ENCODE assay signal across 8 mouse cellular contexts in the genomic region with DNA sequence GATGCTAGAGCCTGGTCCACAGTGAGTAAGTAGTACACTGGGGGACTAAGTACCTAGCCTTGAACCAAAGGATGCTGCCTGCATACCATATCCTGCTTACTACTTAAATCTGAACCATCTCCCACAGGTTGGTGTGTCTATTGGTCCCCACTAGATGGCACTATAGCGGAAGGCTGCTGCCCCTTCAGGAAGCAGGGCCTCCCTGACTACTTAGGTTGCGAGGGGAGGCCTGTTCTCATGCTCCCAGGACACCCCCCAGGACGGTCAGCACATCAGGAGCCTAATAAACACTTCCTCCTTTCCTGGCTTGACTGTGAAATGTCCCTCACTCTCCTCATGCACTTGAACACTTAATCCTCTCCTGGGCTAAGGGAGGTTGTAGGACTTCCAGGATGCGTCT. TPM values are rescaled to one million over a fixed set of nuclear protein-coding genes. Genes with fewer than 3 reads are reported as not detected.
DNase-seq lines count a peak whose midpoint lies in the region.

No protein-coding gene starts in this region.

- intact Hi-C loops in gastrocnemius, postnatal 36 days (cut with DNase I): no loop called here

- peak; percentile 71 for DNase-seq in gastrocnemius, adult 18-20 months (ENCODE audit: low spot score)
- no peak for DNase-seq in gastrocnemius, postnatal 36 days
- peak; percentile 50 for DNase-seq in right cerebral cortex, postnatal 4 days
- DNase-seq in right cerebral cortex, postnatal 25 days: no peak
- DNase-seq in cerebellum, adult 9-10 months: peak; percentile 80
- peak; percentile 85 for DNase-seq in induced T-regulatory cell, adult 2 months (ENCODE audit: low read depth)
- peak; percentile 63 for DNase-seq in lung, postnatal 36 days
- peak; percentile 55 to 68 for DNase-seq in thymus, postnatal 36 days

RNA-seq across cellular contexts. Expression of gene Scn1b, which starts 4.0 kb away (rescaled TPM):
- total RNA-seq in gastrocnemius, adult 18-20 months (2021): 100 to 1,000 TPM; 924 to 953 TPM
- 100 to 1,000 TPM; 835 to 915 TPM for total RNA-seq in gastrocnemius, postnatal 36 days (2021)

RNA-seq across cellular contexts. Expression of gene Hpn, which starts 15.8 kb away (rescaled TPM):
- 10 to 100 TPM; 15.0 to 20.7 TPM for total RNA-seq in gastrocnemius, adult 18-20 months (2021)
- 10 to 100 TPM; 14.1 to 15.9 TPM for total RNA-seq in gastrocnemius, postnatal 36 days (2021)

RNA-seq across cellular contexts. Expression of gene Gramd1a, which starts 24.9 kb away (rescaled TPM):
- total RNA-seq in gastrocnemius, adult 18-20 months (2021): 10 to 100 TPM; 35.7 to 37.1 TPM
- 10 to 100 TPM; 36.2 to 45.2 TPM for total RNA-seq in gastrocnemius, postnatal 36 days (2021)

RNA-seq across cellular contexts. Expression of gene Fxyd3, which starts 54.3 kb away (rescaled TPM):
- total RNA-seq in gastrocnemius, adult 18-20 months (2021): 1 to 10 TPM in 1 of 2 experiments, under 1 TPM in 1; 1.00 to 1.6 TPM
- under 1 TPM; 0.77 to 0.96 TPM for total RNA-seq in gastrocnemius, postnatal 36 days (2021)

Comparison
In these comparisons a context has a peak if more than half of its experiments do, and no peak if none do; other contexts are left out.
1. DNase-seq: peak in gastrocnemius, adult 18-20 months (single experiment), right cerebral cortex, postnatal 4 days (single experiment), cerebellum, adult 9-10 months (single experiment), induced T-regulatory cell, adult 2 months (single experiment), lung, postnatal 36 days (single experiment) and thymus, postnatal 36 days (2 of 2); none in gastrocnemius, postnatal 36 days (0 of 2) and right cerebral cortex, postnatal 25 days (single experiment).